Mouse (Mus musculus) yolk sac, embryonic 10.5 days (tissue): Measurements from ENCODE around the gene Ryr2.

Source experiments
- DNase-seq: peaks from one replicate; pipeline ENCODE4 v3.0.0-alpha.2; 2017; ENCODE audit warnings: low spot score

Ryr2 gene

GRCm38 (mm10) chr13:11545841-11546240 is 560.9 kb downstream of the Ryr2 start:
- peak; percentile 53 for DNase-seq

- no peak for DNase-seq
Observed at GRCm38 (mm10) chr13:11542546-11542945, 564.2 kb downstream of the Ryr2 start.

- DNase-seq, result no peak
Observed at GRCm38 (mm10) chr13:11536851-11537250, 569.9 kb downstream of the Ryr2 start.

- DNase-seq, result no peak
Observed at GRCm38 (mm10) chr13:11535874-11536273, 570.9 kb downstream of the Ryr2 start.

GRCm38 (mm10) chr13:11533265-11533664 is 573.5 kb downstream of the Ryr2 start:
- DNase-seq, result no peak

GRCm38 (mm10) chr13:11532014-11532890 is 574.5 kb downstream of the Ryr2 start:
- DNase-seq, result peak; percentile 75

GRCm38 (mm10) chr13:11523612-11524011 is 583.1 kb downstream of the Ryr2 start:
- no peak for DNase-seq

GRCm38 (mm10) chr13:11520765-11521164 is 586.0 kb downstream of the Ryr2 start:
- DNase-seq, result no peak

GRCm38 (mm10) chr13:11511540-11512177 is 595.1 kb downstream of the Ryr2 start:
- no peak for DNase-seq
